Mouse (Mus musculus) forebrain, embryonic 15.5 days (tissue): ENCODE data around the gene Pkd2l1. TPM values are rescaled to one million over a fixed set of nuclear protein-coding genes. Genes with fewer than 3 reads are reported as not detected.

ENCODE experiments used
- ATAC-seq: fragments of 200-750 bp; cut with Nextera tagmentation; replicated peaks from 2 replicates; pipeline ENCODE4 v1.8.0; 2017; ENCODE audit warnings: mild to moderate bottlenecking, moderate TSS enrichment, moderate library complexity
- H3K27ac ChIP-seq: fragments of 300-500 bp; sonication (generic); replicated peaks from 2 replicates; pipeline ENCODE4 v1.5.1; 2015; ENCODE audit warnings: mild to moderate bottlenecking, inconsistent platforms
- H3K27me3 ChIP-seq: fragments of 300-500 bp; sonication (generic); 2 replicates; pipeline ENCODE4 v1.6.1; 2015; ENCODE audit warnings: inconsistent platforms
- H3K36me3 ChIP-seq: fragments of 300-500 bp; sonication (generic); 2 replicates; pipeline ENCODE4 v1.6.1; 2015; ENCODE audit warnings: mild to moderate bottlenecking, inconsistent platforms
- H3K4me1 ChIP-seq: fragments of 300-500 bp; sonication (generic); 2 replicates; pipeline ENCODE4 v1.6.1; 2015; ENCODE audit warnings: inconsistent platforms
- H3K4me2 ChIP-seq: fragments of 300-500 bp; sonication (generic); replicated peaks from 2 replicates; pipeline ENCODE4 v1.6.1; 2015; ENCODE audit warnings: mild to moderate bottlenecking, inconsistent platforms
- H3K4me3 ChIP-seq: fragments of 300-500 bp; sonication (generic); 2 replicates; pipeline ENCODE4 v1.5.1; 2015; ENCODE audit warnings: mild to moderate bottlenecking, inconsistent platforms
- H3K9ac ChIP-seq: fragments of 300-500 bp; sonication (generic); replicated peaks from 2 replicates; pipeline ENCODE4 v1.6.1; 2015; ENCODE audit warnings: mild to moderate bottlenecking, inconsistent platforms
- H3K9me3 ChIP-seq: fragments of 300-500 bp; sonication (generic); 2 replicates; pipeline ENCODE4 v1.6.1; 2016; ENCODE audit warnings: inconsistent platforms
- WGBS: fragments of 180-500 bp; shearing (Covaris S2); methylation state at CpG from one replicate; pipeline ENCODE4 v1.1.7; 2015; ENCODE audit warnings: mixed read lengths; 5-methylcytosine and 5-hydroxymethylcytosine counted together
- polyA plus RNA-seq: library from polyadenylated mRNA; unstranded; fragments of >200 nt; fragmentation: Nextera tagmentation; extraction: Ambion mirVana; gene quantifications from 2 replicates; pipeline ENCODE4 v1.2.1, GENCODE M21; 2015

The Pkd2l1 gene
- polyA plus RNA-seq = 0.06 and 0.13 TPM in 2 replicates

DNA sequence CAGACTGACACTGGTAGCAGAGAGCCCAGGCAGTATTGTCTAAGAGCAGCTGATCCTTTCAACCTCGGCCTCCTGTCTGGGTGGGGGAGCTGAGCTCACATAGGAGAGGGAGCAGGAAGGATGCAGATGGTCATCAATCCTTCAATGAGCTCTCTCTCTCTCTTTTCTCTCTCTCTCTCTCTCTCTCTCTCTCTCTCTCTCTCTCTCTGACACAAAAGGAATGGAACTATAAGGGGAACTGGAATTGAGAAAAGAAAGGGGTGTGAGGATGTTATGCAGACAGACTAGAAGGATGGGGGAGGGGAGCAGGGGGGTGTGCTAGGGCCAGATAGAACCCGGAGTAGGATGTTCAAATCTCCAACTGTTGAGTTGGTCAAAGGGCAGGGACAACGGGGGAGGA is at the start of gene Pkd2l1:
TSS of gene Pkd2l1 (minus strand) at position 101 of the 400 bp plus-strand sequence.
- Histone ChIP-seq H3K4me3 (no peak within 1 kb of the TSS), H3K4me1 (no peaks in the 10 kb centered on the region), H3K9me3 (no peaks in the 10 kb centered on the region), H3K27ac (no peak within 1 kb of the TSS), H3K9ac (no peak within 1 kb of the TSS), H3K4me2 (no peak within 1 kb of the TSS), H3K27me3 (no peaks in the 10 kb centered on the region), H3K36me3 (no peaks in the 10 kb centered on the region)
- 44% methylated on average over 3 of the region's 3 CpGs for WGBS
- no peak for ATAC-seq

DNA sequence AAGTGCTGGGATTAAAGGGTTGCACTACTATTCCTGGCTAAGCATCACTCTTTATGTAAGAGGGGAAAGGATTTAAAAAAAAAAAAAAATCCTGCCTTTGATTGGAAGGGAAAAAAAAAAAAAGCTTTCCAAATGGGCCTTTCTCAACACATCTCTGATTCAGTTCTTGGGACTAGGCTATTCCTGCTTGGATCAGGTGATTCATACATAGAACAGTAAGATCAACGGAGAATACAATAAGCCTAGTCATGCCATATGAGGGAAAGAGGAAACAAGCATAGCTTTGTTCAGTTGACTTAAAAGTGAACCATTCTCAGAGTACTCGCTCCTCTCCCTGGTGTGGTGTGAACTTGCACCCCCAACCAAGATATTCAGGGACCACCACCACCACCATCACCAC is 46.7 kb upstream of the Pkd2l1 start:
- Histone ChIP-seq H3K4me3 (no peak overlapping the region), H3K36me3 (no peaks in the 10 kb centered on the region), H3K27me3 (no peaks in the 10 kb centered on the region), H3K4me2 (no peak overlapping the region), H3K4me1 (peaks cover 3% of the 10 kb centered on the region; the same call in 1 of the 2 replicates), H3K9ac (no peak overlapping the region), H3K9me3 (no peaks in the 10 kb centered on the region), H3K27ac (no peak overlapping the region)
- WGBS = 78% methylated on average over 2 of the region's 2 CpGs
- no peak for ATAC-seq

DNA sequence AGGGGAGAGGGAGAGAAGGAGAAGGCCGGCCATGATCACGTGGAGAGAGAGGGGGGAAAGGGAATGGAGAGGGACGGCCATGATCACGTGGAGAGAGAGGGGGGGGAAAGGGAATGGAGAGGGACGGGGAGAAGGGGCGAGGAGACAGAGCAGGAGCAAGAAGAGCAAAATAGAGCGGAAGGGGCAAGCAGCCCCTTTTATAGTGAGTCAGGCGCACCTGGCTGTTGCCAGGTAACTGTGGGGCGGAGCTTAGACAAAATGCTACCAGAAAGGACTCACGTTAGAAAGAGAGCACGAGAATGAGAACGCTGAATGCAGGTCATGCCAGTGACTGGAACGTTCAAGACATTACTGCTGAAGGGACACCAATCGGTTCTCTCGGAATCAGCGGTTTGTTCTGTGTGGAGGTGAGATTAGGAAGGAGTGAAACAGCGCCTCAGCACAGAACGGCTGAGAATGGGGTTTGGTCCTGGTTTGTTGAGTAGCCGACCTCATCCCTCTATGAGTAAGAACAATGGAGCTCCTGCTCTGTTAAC is 45.3 kb upstream of the Pkd2l1 start:
- WGBS = 16% methylated on average over 19 of the region's 19 CpGs
- H3K9ac ChIP-seq = 0 out of 2 replicates have a peak overlapping the region, but pooled peaks have one; percentile 32
- H3K9me3 ChIP-seq = no peaks in the 10 kb centered on the region
- 0 out of 2 replicates have a peak overlapping the region, but pooled peaks have one; percentile 26 for H3K27ac ChIP-seq
- no peaks in the 10 kb centered on the region for H3K36me3 ChIP-seq
- H3K4me1 ChIP-seq = peaks cover 3% of the 10 kb centered on the region; the same call in 1 of the 2 replicates
- ATAC-seq = no peak
- H3K27me3 ChIP-seq = no peaks in the 10 kb centered on the region
- H3K4me3 ChIP-seq = peak overlapping the region; percentile 29
- peak overlapping the region; percentile 44 for H3K4me2 ChIP-seq

DNA sequence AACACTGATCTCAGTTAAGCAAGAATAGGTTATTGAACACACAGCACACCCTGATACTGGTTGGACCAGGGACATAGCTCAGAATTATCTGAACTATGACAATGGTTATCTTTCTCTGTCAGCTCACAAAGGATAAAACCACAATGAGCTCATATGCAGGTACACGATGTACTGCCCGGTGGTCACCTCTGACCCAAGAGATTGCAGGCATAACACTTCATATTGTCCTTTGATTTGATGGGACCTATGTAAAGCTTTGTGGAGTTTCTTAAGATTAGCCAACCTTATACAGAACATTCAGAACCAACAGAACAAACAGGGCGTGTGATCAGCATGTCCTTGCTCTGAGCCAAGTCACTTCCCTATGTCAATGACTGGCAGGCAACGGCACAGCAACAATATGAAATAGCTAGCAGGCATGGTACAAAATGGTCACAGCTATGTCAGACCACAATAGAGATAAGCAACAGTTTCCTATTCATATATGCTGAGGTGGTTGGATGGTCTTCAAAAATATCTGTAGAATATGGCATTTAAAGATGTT is 39.4 kb upstream of the Pkd2l1 start:
- no peak overlapping the region for H3K27ac ChIP-seq
- 88% methylated on average over 4 of the region's 4 CpGs for WGBS
- H3K36me3 ChIP-seq = no peaks in the 10 kb centered on the region
- H3K4me1 ChIP-seq = no peaks in the 10 kb centered on the region
- no peak overlapping the region for H3K4me3 ChIP-seq
- H3K27me3 ChIP-seq = no peaks in the 10 kb centered on the region
- H3K9me3 ChIP-seq = no peaks in the 10 kb centered on the region
- H3K4me2 ChIP-seq = no peak overlapping the region
- no peak for ATAC-seq
- no peak overlapping the region for H3K9ac ChIP-seq

DNA sequence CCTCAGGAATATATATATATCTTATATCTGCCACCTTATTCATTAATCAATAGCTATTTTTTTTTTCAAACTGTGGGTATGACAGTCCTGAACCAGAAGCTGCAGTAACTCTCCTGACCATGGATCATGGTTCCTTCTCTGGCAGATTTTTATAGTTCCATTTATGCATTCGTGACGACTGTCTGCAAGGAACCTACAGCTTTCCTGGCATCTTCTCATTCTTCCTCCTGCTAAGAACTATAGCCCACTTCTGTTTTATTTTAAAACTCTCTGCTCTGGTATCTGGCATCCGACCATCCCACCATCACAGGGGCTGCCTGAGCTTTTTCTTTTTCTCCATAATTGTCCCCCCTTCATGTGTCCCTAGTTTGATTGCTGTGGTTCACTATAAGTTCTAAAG is 38.0 kb upstream of the Pkd2l1 start:
- Histone ChIP-seq H3K4me3 (no peak overlapping the region), H3K9me3 (no peaks in the 10 kb centered on the region), H3K27ac (no peak overlapping the region), H3K4me1 (no peaks in the 10 kb centered on the region), H3K27me3 (no peaks in the 10 kb centered on the region), H3K4me2 (no peak overlapping the region), H3K36me3 (no peaks in the 10 kb centered on the region), H3K9ac (no peak overlapping the region)
- no peak for ATAC-seq
- 70% methylated on average over 3 of the region's 3 CpGs for WGBS

DNA sequence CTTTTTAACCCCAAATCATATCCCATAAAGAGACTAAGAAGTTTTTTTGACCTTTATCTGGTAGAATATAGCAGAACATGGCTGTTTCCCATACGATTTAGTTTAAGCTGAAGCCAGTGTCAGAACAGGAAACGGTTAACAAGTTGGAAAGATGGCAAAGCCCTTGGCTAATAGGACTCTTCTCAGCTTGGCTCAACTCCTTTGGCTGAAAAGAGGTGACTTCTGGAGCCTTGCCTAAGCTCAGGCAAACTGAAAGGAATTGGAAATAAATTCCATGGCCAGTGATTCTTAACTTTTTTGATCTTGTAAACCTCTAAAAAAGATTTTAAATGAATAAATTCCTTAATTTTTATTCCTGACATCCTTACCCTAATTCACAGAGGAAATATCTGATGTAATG is 37.5 kb upstream of the Pkd2l1 start:
- Histone ChIP-seq H3K36me3 (no peaks in the 10 kb centered on the region), H3K9ac (no peak overlapping the region), H3K4me1 (no peaks in the 10 kb centered on the region), H3K4me3 (no peak overlapping the region), H3K27ac (no peak overlapping the region), H3K9me3 (no peaks in the 10 kb centered on the region), H3K27me3 (no peaks in the 10 kb centered on the region), H3K4me2 (no peak overlapping the region)
- ATAC-seq = no peak
- 73% methylated on average over 2 of the region's 2 CpGs for WGBS

DNA sequence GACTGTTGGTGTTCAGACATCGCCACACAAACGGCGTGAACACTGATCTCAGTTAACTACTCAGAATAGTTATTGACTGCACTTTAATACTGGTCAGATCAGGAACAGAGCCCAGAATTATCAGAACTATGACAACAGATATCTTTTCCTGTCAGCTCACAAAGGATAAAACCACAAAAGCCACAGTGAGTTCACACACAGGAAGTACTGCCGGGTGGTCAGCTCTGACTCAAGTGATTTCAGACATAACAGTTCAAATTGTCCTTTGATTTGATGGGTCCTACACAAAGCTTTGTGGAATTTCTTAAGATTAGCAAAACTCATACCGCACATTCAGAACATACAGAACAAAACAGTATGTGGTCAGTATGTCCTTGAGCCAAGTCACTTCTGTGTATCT is 33.5 kb upstream of the Pkd2l1 start:
- Histone ChIP-seq H3K4me1 (no peaks in the 10 kb centered on the region), H3K27me3 (no peaks in the 10 kb centered on the region), H3K4me2 (no peak overlapping the region), H3K9me3 (no peaks in the 10 kb centered on the region), H3K27ac (no peak overlapping the region), H3K36me3 (no peaks in the 10 kb centered on the region), H3K9ac (no peak overlapping the region), H3K4me3 (no peak overlapping the region)
- 93% methylated on average over 5 of the region's 5 CpGs for WGBS
- ATAC-seq = no peak

DNA sequence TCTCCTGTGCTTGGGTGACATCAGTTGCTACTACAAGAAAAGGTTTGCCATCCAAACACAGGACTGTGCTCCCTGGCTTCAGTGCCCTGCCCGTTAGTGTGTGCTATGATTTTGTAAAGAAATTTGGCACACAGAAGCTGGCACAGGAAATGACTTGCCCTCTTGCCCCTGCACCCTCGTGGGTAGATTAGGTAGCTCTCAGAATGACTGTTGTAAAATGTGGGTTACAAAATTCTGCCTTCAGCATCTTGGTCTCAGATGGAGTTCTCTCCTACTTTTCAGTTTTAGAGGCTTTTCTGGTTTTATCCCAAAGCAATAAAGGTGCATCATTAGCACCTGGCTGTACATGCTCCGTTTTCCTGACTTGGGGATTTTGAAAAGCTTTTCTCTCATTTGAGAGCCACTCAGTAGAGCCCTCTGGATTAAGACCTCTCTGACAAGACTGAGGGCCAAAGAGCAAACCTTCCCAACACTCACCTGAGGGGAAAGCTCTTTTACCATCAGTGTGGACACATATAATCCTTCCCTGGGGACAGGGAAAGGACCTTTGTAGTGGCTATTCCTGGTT is 25.8 kb upstream of the Pkd2l1 start:
- Histone ChIP-seq H3K9ac (no peak overlapping the region), H3K4me3 (no peak overlapping the region), H3K36me3 (no peaks in the 10 kb centered on the region), H3K4me1 (no peaks in the 10 kb centered on the region), H3K4me2 (no peak overlapping the region), H3K27ac (no peak overlapping the region), H3K27me3 (no peaks in the 10 kb centered on the region), H3K9me3 (no peaks in the 10 kb centered on the region)
- WGBS = 72% methylated on average over 3 of the region's 3 CpGs
- ATAC-seq = no peak

DNA sequence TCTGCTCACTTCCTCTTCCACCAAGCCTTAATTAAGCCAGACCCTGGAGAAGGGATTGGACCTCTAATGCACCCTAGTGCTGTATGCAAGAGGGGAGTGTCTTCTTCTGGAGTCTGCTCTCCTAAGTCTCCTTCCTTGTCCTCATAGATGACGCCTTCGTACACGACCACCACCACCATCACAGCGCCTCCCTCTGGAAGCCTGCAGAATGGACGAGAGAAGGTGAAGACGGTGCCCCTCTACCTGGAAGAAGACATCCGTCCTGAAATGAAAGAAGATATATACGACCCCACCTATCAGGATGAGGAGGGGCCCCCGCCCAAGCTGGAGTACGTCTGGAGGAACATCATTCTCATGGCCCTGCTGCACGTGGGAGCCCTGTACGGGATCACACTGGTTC is 23.0 kb upstream of the Pkd2l1 start:
- Histone ChIP-seq H3K4me3 (no peak overlapping the region), H3K4me1 (no peaks in the 10 kb centered on the region), H3K36me3 (no peaks in the 10 kb centered on the region), H3K27me3 (no peaks in the 10 kb centered on the region), H3K9me3 (no peaks in the 10 kb centered on the region), H3K4me2 (no peak overlapping the region), H3K9ac (no peak overlapping the region), H3K27ac (no peak overlapping the region)
- 79% methylated on average over 12 of the region's 12 CpGs for WGBS
- no peak for ATAC-seq

DNA sequence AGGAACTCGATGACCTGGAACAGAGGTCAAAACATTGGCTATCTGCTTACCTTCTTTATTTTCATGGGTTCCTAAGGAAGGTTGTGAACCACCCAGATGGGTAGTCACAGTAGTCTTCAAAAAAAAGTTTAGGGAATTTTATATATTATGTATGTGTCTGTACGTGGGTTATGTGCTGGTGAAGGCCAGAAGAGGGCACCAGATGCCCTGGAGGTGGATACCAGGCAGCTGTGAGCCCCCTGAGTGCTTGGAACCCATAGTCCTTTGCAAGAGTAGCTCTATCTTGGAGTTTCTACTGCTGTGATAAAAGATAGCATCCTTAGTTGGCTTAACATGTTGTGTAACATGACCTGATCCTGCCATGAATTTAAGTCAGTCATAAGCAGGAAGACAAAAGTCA is 14.8 kb upstream of the Pkd2l1 start:
- no peaks in the 10 kb centered on the region for H3K27me3 ChIP-seq
- 72% methylated on average over 2 of the region's 2 CpGs for WGBS
- no peaks in the 10 kb centered on the region for H3K4me1 ChIP-seq
- H3K4me2 ChIP-seq = no peak overlapping the region
- no peaks in the 10 kb centered on the region for H3K36me3 ChIP-seq
- H3K9ac ChIP-seq = no peak overlapping the region
- ATAC-seq = no peak
- no peaks in the 10 kb centered on the region for H3K9me3 ChIP-seq
- H3K4me3 ChIP-seq = no peak overlapping the region
- no peak overlapping the region for H3K27ac ChIP-seq

DNA sequence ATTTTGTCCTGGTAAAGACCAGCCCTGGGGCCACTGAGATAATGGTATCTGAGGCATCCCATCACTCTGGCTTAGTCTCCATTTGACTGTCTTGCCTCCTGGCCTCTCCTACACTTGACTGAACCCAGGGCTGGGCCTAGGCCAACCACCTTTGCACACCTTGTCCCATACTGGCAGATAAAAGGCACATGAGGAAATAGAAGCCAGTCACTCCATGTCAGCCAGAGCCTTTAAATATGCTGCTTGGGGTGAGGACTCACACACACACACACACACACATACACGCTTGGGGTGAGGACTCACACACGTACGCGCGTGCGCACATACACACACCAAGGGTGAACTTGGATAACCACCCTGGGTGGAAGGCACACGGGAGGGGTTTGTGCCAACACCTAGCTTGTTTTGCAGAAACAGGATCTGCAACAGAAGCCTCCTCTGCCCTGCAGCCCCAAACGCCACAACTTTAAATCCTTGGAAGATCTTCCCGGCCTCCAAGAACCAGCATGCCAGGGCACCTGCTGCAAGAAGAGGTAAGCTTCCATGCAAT is 10.8 kb upstream of the Pkd2l1 start, which contains the start of gene Scd3:
TSS of gene Scd3 (plus strand) at position 255 of the 550 bp plus-strand sequence.
- no peak within 1 kb of the TSS for H3K9ac ChIP-seq
- no peaks in the 10 kb centered on the region for H3K9me3 ChIP-seq
- H3K27ac ChIP-seq = no peak within 1 kb of the TSS
- H3K27me3 ChIP-seq = no peaks in the 10 kb centered on the region
- no peak for ATAC-seq
- no peaks in the 10 kb centered on the region for H3K36me3 ChIP-seq
- H3K4me2 ChIP-seq = no peak within 1 kb of the TSS
- H3K4me3 ChIP-seq = no peak within 1 kb of the TSS
- no peaks in the 10 kb centered on the region for H3K4me1 ChIP-seq
- WGBS = 96% methylated on average over 9 of the region's 9 CpGs

DNA sequence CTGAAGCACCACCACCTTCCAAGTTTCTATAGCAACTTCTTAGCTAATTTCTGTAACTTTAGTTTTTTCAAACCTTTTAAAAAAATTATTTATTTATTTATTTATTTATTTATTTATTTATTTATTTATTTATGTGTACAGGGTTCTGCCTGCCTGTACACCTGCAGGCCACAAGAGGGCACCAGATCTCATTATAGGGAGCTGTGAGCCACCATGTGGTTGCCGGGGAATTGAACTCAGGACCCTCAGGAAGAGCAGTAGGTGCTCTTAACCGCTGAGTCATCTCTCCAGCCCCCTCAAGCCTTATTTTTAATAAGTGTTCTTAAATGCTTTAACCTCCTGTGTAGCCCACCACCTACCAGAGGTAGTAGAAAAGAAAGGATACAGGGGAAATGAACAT is 6.7 kb upstream of the Pkd2l1 start:
- no peaks in the 10 kb centered on the region for H3K4me1 ChIP-seq
- H3K9ac ChIP-seq = no peak overlapping the region
- 73% methylated on average over 2 of the region's 2 CpGs for WGBS
- H3K4me3 ChIP-seq = no peak overlapping the region
- no peak for ATAC-seq
- no peak overlapping the region for H3K4me2 ChIP-seq
- H3K27me3 ChIP-seq = no peaks in the 10 kb centered on the region
- no peak overlapping the region for H3K27ac ChIP-seq
- no peaks in the 10 kb centered on the region for H3K36me3 ChIP-seq
- no peaks in the 10 kb centered on the region for H3K9me3 ChIP-seq
